9 mouse cellular contexts compared by ENCODE assay signal in the genomic region with DNA sequence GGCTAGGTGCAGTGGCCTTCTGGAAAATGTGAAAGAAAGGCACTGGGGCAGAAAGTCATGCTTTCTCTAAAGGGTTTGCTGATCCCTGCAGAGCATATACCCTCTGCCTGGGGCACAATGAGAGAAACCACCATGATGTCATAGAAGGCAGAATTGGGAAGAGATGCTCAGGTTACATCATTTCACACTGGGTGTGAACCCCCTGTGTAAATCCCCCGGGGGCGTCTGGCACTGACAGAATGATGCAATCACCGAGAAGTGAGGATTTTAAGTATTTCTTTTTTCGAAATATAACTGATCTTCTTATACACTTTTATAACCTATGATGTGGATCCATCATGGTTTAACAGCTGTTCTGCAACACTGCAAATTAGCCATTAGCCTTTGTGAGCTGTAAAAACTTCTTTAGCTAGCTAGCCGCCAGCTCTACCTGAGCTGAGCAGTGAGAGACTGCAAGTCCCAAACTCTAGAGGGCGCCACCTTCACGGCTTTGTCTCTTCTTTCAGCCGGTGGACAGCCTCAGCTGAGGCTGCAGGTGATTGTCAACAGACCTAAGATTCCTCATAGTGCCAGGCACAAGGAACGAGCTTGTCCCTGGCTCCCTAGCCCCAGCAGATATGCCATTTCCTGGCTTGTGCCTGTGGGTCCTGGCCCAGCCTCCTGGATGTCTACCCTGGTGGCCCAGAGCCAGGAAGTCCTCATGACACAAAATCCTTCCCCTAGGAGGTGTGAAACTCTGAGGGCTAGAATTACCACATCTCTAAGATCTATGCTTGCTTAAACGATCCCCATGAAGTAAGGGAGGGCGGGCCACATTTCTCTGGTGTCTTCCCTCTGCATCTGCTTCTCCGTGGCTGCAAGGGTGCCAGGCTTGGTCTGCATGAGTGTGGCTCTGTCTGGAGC. TPM values are rescaled to one million over a fixed set of nuclear protein-coding genes. Genes with fewer than 3 reads are reported as not detected.
DNase-seq lines count a peak whose midpoint lies in the region; ATAC-seq and TF ChIP-seq lines count a peak whose summit lies in the region.
"Had no signal": no experiment of that assay in that cellular context is flagged by ENCODE, and none has a peak within 500 bp of the region (broad histone marks: within the 10 kb centered on the region; RNA-seq: fewer than 3 reads in every experiment).

No protein-coding gene starts in this region.

- DNase-seq in midbrain, postnatal 0 days (ENCODE audit: low spot score), result peak; percentile 46
- no peak for DNase-seq in midbrain, embryonic 11.5 days (ENCODE audit: low spot score, missing footprints)
- peak; percentile 26 for DNase-seq in R1 (ENCODE audit: low read depth, low spot score)
- DNase-seq in cerebellum, postnatal 10 days, result peak; percentile 58 to 75
- DNase-seq in hindbrain, postnatal 0 days (ENCODE audit: low spot score), result peak; percentile 70
- DNase-seq in liver, embryonic 14.5 days (ENCODE audit: low read depth in 3 of 3, low spot score in 3 of 3), result no peak
- peak; percentile 23 for DNase-seq in retina, postnatal 7 days (ENCODE audit: low read depth, low spot score)
- no peak for DNase-seq in layer of hippocampus, postnatal 14 days (ENCODE audit: low spot score in 2 of 2)

- no peak for ATAC-seq in midbrain, postnatal 0 days (ENCODE audit: low FRiP score)
- no peak for ATAC-seq in midbrain, embryonic 11.5 days (ENCODE audit: low FRiP score)
- ATAC-seq in hindbrain, postnatal 0 days, result peak; percentile 59; the same call in 1 of the 2 replicates
- no peak for ATAC-seq in liver, embryonic 14.5 days (ENCODE audit: insufficient read depth)

- H3K36me3 ChIP-seq in midbrain, postnatal 0 days (ENCODE audit: insufficient read depth, low read length), result no peaks in the 10 kb centered on the region
- H3K36me3 ChIP-seq in midbrain, embryonic 11.5 days (ENCODE audit: control insufficient read depth, insufficient read depth, low read length), result no peaks in the 10 kb centered on the region
- no peaks in the 10 kb centered on the region for H3K36me3 ChIP-seq in hindbrain, postnatal 0 days (ENCODE audit: insufficient read depth, low read length)
- no peaks in the 10 kb centered on the region for H3K36me3 ChIP-seq in liver, embryonic 14.5 days (replicated peaks; ENCODE audit: control insufficient read depth, insufficient read depth, low read depth)
- H3K36me3 ChIP-seq: midbrain, embryonic 12.5 days had no signal

- no peak overlapping the region for H3K4me3 ChIP-seq in midbrain, postnatal 0 days (ENCODE audit: low read depth, low read length)
- no peak overlapping the region for H3K4me3 ChIP-seq in midbrain, embryonic 11.5 days (ENCODE audit: low read depth, low read length)
- H3K4me3 ChIP-seq in hindbrain, postnatal 0 days (ENCODE audit: low read length), result no peak overlapping the region
- no peak overlapping the region for H3K4me3 ChIP-seq in liver, embryonic 14.5 days (ENCODE audit: insufficient read depth in 1 of 2, low read depth in 2 of 2, low read length in 2 of 2)
- H3K4me3 ChIP-seq: midbrain, embryonic 12.5 days had no signal

- H3K27me3 ChIP-seq in midbrain, postnatal 0 days (ENCODE audit: insufficient read depth, low read length), result no peaks in the 10 kb centered on the region; the same call in 1 of the 2 replicates
- no peaks in the 10 kb centered on the region for H3K27me3 ChIP-seq in midbrain, embryonic 11.5 days (ENCODE audit: control insufficient read depth, insufficient read depth, low read length)
- H3K27me3 ChIP-seq in hindbrain, postnatal 0 days (ENCODE audit: insufficient read depth, low read length), result no peaks in the 10 kb centered on the region
- no peaks in the 10 kb centered on the region for H3K27me3 ChIP-seq in liver, embryonic 14.5 days (ENCODE audit: control insufficient read depth, insufficient read depth, low read length)

- H3K9ac ChIP-seq in midbrain, postnatal 0 days (replicated peaks; ENCODE audit: low read length, poor library complexity, severe bottlenecking), result no peak overlapping the region
- no peak overlapping the region for H3K9ac ChIP-seq in midbrain, embryonic 11.5 days (ENCODE audit: low read length)
- H3K9ac ChIP-seq in hindbrain, postnatal 0 days (replicated peaks; ENCODE audit: low read length), result no peak overlapping the region
- H3K9ac ChIP-seq in liver, embryonic 14.5 days (replicated peaks), result no peak overlapping the region
- H3K9ac ChIP-seq: midbrain, embryonic 12.5 days had no signal

- no peak overlapping the region for H3K27ac ChIP-seq in midbrain, postnatal 0 days (ENCODE audit: low read depth, low read length)
- H3K27ac ChIP-seq in midbrain, embryonic 11.5 days (ENCODE audit: low read depth, low read length), result no peak overlapping the region
- no peak overlapping the region for H3K27ac ChIP-seq in hindbrain, postnatal 0 days
- H3K27ac ChIP-seq in liver, embryonic 14.5 days, result no peak overlapping the region
- H3K27ac ChIP-seq: midbrain, embryonic 12.5 days had no signal

- H3K4me1 ChIP-seq in midbrain, postnatal 0 days (ENCODE audit: insufficient read depth, low read length), result no peaks in the 10 kb centered on the region
- H3K4me1 ChIP-seq in midbrain, embryonic 11.5 days (ENCODE audit: control insufficient read depth, insufficient read depth, low read length), result no peaks in the 10 kb centered on the region
- H3K4me1 ChIP-seq in hindbrain, postnatal 0 days (ENCODE audit: insufficient read depth, low read length), result no peaks in the 10 kb centered on the region
- no peaks in the 10 kb centered on the region for H3K4me1 ChIP-seq in liver, embryonic 14.5 days (replicated peaks; ENCODE audit: control insufficient read depth in 2 of 2, insufficient read depth in 2 of 2, low read length in 1 of 2)
- H3K4me1 ChIP-seq: midbrain, embryonic 12.5 days had no signal

- no peak for TF ChIP-seq EP300 in liver, embryonic 14.5 days (IDR thresholded peaks at IDR 0.05; ENCODE audit: low read depth)

- TF ChIP-seq CTCF in midbrain, postnatal 0 days (IDR thresholded peaks at IDR 0.05), result peak; percentile 64
- peak; percentile 69 for TF ChIP-seq CTCF in hindbrain, postnatal 0 days (IDR thresholded peaks at IDR 0.05; ENCODE audit: low read depth)
- peak; percentile 66 for TF ChIP-seq CTCF in liver, embryonic 14.5 days (IDR thresholded peaks at IDR 0.05; ENCODE audit: low read depth)

- WGBS in midbrain, postnatal 0 days, result 54% methylated on average over 12 of the region's 12 CpGs
- WGBS in midbrain, embryonic 11.5 days, result 55% methylated on average over 12 of the region's 12 CpGs
- 49% methylated on average over 12 of the region's 12 CpGs for WGBS in hindbrain, postnatal 0 days
- 24% methylated on average over 12 of the region's 12 CpGs for WGBS in liver, embryonic 14.5 days (ENCODE audit: insufficient replicate concordance)

- no peaks in the 10 kb centered on the region for H3K9me3 ChIP-seq in midbrain, postnatal 0 days (ENCODE audit: low read length)
- no peaks in the 10 kb centered on the region for H3K9me3 ChIP-seq in midbrain, embryonic 11.5 days (ENCODE audit: control insufficient read depth, low read length)
- no peaks in the 10 kb centered on the region for H3K9me3 ChIP-seq in hindbrain, postnatal 0 days (ENCODE audit: low read length)
- H3K9me3 ChIP-seq in liver, embryonic 14.5 days (ENCODE audit: control insufficient read depth, low read length), result no peaks in the 10 kb centered on the region
- H3K9me3 ChIP-seq: midbrain, embryonic 12.5 days had no signal

- H3K4me2 ChIP-seq in midbrain, postnatal 0 days (ENCODE audit: low read depth, low read length, poor library complexity, severe bottlenecking), result no peak overlapping the region
- no peak overlapping the region for H3K4me2 ChIP-seq in midbrain, embryonic 11.5 days
- no peak overlapping the region for H3K4me2 ChIP-seq in hindbrain, postnatal 0 days (ENCODE audit: low read depth, low read length)
- H3K4me2 ChIP-seq in liver, embryonic 14.5 days (ENCODE audit: low read depth), result no peak overlapping the region
- H3K4me2 ChIP-seq: midbrain, embryonic 12.5 days had no signal

RNA-seq across cellular contexts. Expression of a gene that starts 29.4 kb away (rescaled TPM):
- total RNA-seq in midbrain, postnatal 0 days (2014; rRNA removed), result 1.0 TPM in 1 of 2 replicates, not detected in the other
- polyA plus RNA-seq in midbrain, postnatal 0 days (2015; fragmentation: Nextera tagmentation; extraction: Ambion mirVana), result 0.47 and 1.0 TPM in 2 replicates
- 0.25 and 0.44 TPM in 2 replicates for polyA plus RNA-seq in midbrain, embryonic 11.5 days (2014; fragmentation: Nextera tagmentation; extraction: Ambion mirVana)
- total RNA-seq in hindbrain, postnatal 0 days (2014; rRNA removed), result not detected in 2 replicates
- polyA plus RNA-seq in hindbrain, postnatal 0 days (2015; fragmentation: Nextera tagmentation; extraction: Ambion mirVana), result 0.66 and 1.3 TPM in 2 replicates
- 0.06 and 0.16 TPM in 2 replicates for polyA plus RNA-seq in liver, embryonic 14.5 days (2012; rRNA removed)
- polyA plus RNA-seq in liver, embryonic 14.5 days (2014; fragmentation: Nextera tagmentation; extraction: Ambion mirVana), result 0.30 and 0.37 TPM in 2 replicates
- total RNA-seq in layer of hippocampus, postnatal 14 days (2021), result not detected

RNA-seq across cellular contexts. Expression of a gene that starts 36.2 kb away (rescaled TPM):
- total RNA-seq in midbrain, postnatal 0 days (2014; rRNA removed), result 31.6 and 38.6 TPM in 2 replicates
- 5.3 and 6.1 TPM in 2 replicates for polyA plus RNA-seq in midbrain, postnatal 0 days (2015; fragmentation: Nextera tagmentation; extraction: Ambion mirVana)
- polyA plus RNA-seq in midbrain, embryonic 11.5 days (2014; fragmentation: Nextera tagmentation; extraction: Ambion mirVana), result 7.5 and 7.7 TPM in 2 replicates
- 32.0 and 37.6 TPM in 2 replicates for total RNA-seq in hindbrain, postnatal 0 days (2014; rRNA removed)
- polyA plus RNA-seq in hindbrain, postnatal 0 days (2015; fragmentation: Nextera tagmentation; extraction: Ambion mirVana), result 6.3 and 6.6 TPM in 2 replicates
- 0.74 and 0.81 TPM in 2 replicates for polyA plus RNA-seq in liver, embryonic 14.5 days (2012; rRNA removed)
- 1.0 and 1.5 TPM in 2 replicates for polyA plus RNA-seq in liver, embryonic 14.5 days (2014; fragmentation: Nextera tagmentation; extraction: Ambion mirVana)
- total RNA-seq in layer of hippocampus, postnatal 14 days (2021), result 10 to 100 TPM; 26.1 to 28.1 TPM

RNA-seq across cellular contexts. Expression of a gene that starts 55.1 kb away (rescaled TPM):
- 44.9 and 55.5 TPM in 2 replicates for total RNA-seq in midbrain, postnatal 0 days (2014; rRNA removed)
- polyA plus RNA-seq in midbrain, postnatal 0 days (2015; fragmentation: Nextera tagmentation; extraction: Ambion mirVana), result 68.4 and 72.1 TPM in 2 replicates
- polyA plus RNA-seq in midbrain, embryonic 11.5 days (2014; fragmentation: Nextera tagmentation; extraction: Ambion mirVana), result 25.4 and 28.3 TPM in 2 replicates
- 42.7 and 44.0 TPM in 2 replicates for total RNA-seq in hindbrain, postnatal 0 days (2014; rRNA removed)
- polyA plus RNA-seq in hindbrain, postnatal 0 days (2015; fragmentation: Nextera tagmentation; extraction: Ambion mirVana), result 72.9 and 78.1 TPM in 2 replicates
- 8.6 and 14.1 TPM in 2 replicates for polyA plus RNA-seq in liver, embryonic 14.5 days (2012; rRNA removed)
- polyA plus RNA-seq in liver, embryonic 14.5 days (2014; fragmentation: Nextera tagmentation; extraction: Ambion mirVana), result 24.8 and 27.6 TPM in 2 replicates
- 10 to 100 TPM; 60.3 to 64.8 TPM for total RNA-seq in layer of hippocampus, postnatal 14 days (2021)

Comparison
In these comparisons a context has a peak if more than half of its experiments do, and no peak if none do; other contexts are left out.
1. DNase-seq: peak in midbrain, postnatal 0 days (single experiment), R1 (single experiment), cerebellum, postnatal 10 days (2 of 2), hindbrain, postnatal 0 days (single experiment) and retina, postnatal 7 days (single experiment); none in midbrain, embryonic 11.5 days (single experiment), liver, embryonic 14.5 days (0 of 3) and layer of hippocampus, postnatal 14 days (0 of 2).
2. Peak in every context shown above with its lines, with median percentiles within 50 percentile points of each other: CTCF ChIP-seq.